Mouse (Mus musculus) adrenal gland (tissue): ENCODE measurements around the gene Pik3c2a.

Experiments
- intact Hi-C: fragments of 180-260 bp; cut with DNase I; formaldehyde crosslinking; loops from one replicate; pipeline ENCODE4 v1.15.1; 2025
- long read RNA-seq, 2 experiments: library from polyadenylated mRNA; unstranded; transcript quantifications; one replicate each; pipeline ENCODE4 v2.0.0; 2020; ENCODE audit warnings: borderline replicate concordance in 1 of 2; ENCODE audit not compliant: insufficient replicate concordance in 1 of 2

Gene Pik3c2a
- long read RNA-seq, experiment 1, partial matches to known transcripts = 1 of 1 reads
- long read RNA-seq, experiment 1, other reads (novel, unspliced or antisense) = 0 of 1 reads
- long read RNA-seq, experiment 2, partial matches to known transcripts = 2 of 4 reads
- long read RNA-seq, experiment 2, other reads (novel, unspliced or antisense) = 2 of 4 reads

GRCm38 (mm10) chr7:116443004-116443696 is at the start of gene Pik3c2a:
TSS of gene Pik3c2a (minus strand) at chr7:116443449.
- intact Hi-C loops = loop anchor here (5.0 kb wide), 1 partner anchor 91 kb away; no protein-coding TSS in a partner anchor

- intact Hi-C loops = no loop called here
Observed at GRCm38 (mm10) chr7:116491113-116491512, 47.9 kb upstream of the Pik3c2a start.

- intact Hi-C loops = no loop called here
Observed at GRCm38 (mm10) chr7:116485062-116485601, 41.9 kb upstream of the Pik3c2a start.

- intact Hi-C loops = no loop called here
Observed at GRCm38 (mm10) chr7:116484213-116484612, 41.0 kb upstream of the Pik3c2a start.

- intact Hi-C loops = no loop called here
Observed at GRCm38 (mm10) chr7:116483782-116484181, 40.5 kb upstream of the Pik3c2a start.

GRCm38 (mm10) chr7:116483106-116483505 is 39.9 kb upstream of the Pik3c2a start:
- intact Hi-C loops = no loop called here

GRCm38 (mm10) chr7:116476264-116476663 is 33.0 kb upstream of the Pik3c2a start:
- intact Hi-C loops = no loop called here

GRCm38 (mm10) chr7:116475836-116476235 is 32.6 kb upstream of the Pik3c2a start:
- intact Hi-C loops = no loop called here

GRCm38 (mm10) chr7:116462114-116462513 is 18.9 kb upstream of the Pik3c2a start:
- intact Hi-C loops = no loop called here

- intact Hi-C loops = loop anchor here (5.0 kb wide), 1 partner anchor 53 kb away; no protein-coding TSS in a partner anchor
Observed at GRCm38 (mm10) chr7:116458985-116459441, 15.8 kb upstream of the Pik3c2a start.

- intact Hi-C loops = loop anchor here (5.0 kb wide), 1 partner anchor 55 kb away; no protein-coding TSS in a partner anchor
Observed at GRCm38 (mm10) chr7:116457391-116457790, 14.1 kb upstream of the Pik3c2a start.

GRCm38 (mm10) chr7:116456964-116457363 is 13.7 kb upstream of the Pik3c2a start:
- intact Hi-C loops = loop anchor here (5.0 kb wide), 1 partner anchor 55 kb away; no protein-coding TSS in a partner anchor

GRCm38 (mm10) chr7:116446645-116447044 is 3.4 kb upstream of the Pik3c2a start:
- intact Hi-C loops = no loop called here

- intact Hi-C loops = loop anchor here (5.0 kb wide), 1 partner anchor 92 kb away; no protein-coding TSS in a partner anchor
Observed at GRCm38 (mm10) chr7:116444326-116444809, 1.1 kb upstream of the Pik3c2a start.

- intact Hi-C loops = loop anchor here (5.0 kb wide), 1 partner anchor 92 kb away; no protein-coding TSS in a partner anchor
Observed at GRCm38 (mm10) chr7:116443697-116444325, 562 bp upstream of the Pik3c2a start.

GRCm38 (mm10) chr7:116442226-116442625 is 1.0 kb downstream of the Pik3c2a start:
- intact Hi-C loops = loop anchor here (5.0 kb wide), 1 partner anchor 90 kb away; no protein-coding TSS in a partner anchor

GRCm38 (mm10) chr7:116441346-116441745 is 1.9 kb downstream of the Pik3c2a start:
- intact Hi-C loops = loop anchor here (5.0 kb wide), 1 partner anchor 89 kb away; no protein-coding TSS in a partner anchor

GRCm38 (mm10) chr7:116431661-116432060 is 11.6 kb downstream of the Pik3c2a start:
- intact Hi-C loops = no loop called here

- intact Hi-C loops = no loop called here
Observed at GRCm38 (mm10) chr7:116430926-116431325, 12.3 kb downstream of the Pik3c2a start.

GRCm38 (mm10) chr7:116427206-116427605 is 16.0 kb downstream of the Pik3c2a start:
- intact Hi-C loops = no loop called here

- intact Hi-C loops = no loop called here
Observed at GRCm38 (mm10) chr7:116425771-116426170, 17.5 kb downstream of the Pik3c2a start.
